In the genomic region with DNA sequence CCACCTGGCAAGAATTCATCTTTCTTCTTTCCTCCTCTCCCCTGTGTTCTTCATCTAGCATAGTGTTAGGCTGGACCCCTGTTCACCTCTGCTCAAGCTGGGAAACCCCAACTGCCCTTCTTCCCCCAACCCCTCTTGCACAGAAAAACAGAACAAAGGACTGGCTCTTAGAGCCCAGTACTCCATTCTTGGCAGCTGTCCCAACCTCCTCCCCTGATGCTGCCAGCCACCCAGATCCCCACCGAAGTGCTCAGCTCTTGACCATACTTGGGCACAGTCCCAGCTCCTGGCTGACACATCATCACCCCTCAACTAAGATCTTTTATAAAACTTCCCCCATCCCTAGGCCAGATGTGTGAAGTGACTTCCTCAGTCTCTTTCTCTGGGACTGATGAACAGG, we compare ENCODE assay signal across 10 mouse cellular contexts.
DNase-seq lines count a peak whose midpoint lies in the region; ATAC-seq lines count a peak whose summit lies in the region.
"Had no signal": no experiment of that assay in that cellular context is flagged by ENCODE, and none has a peak within 500 bp of the region (broad histone marks: within the 10 kb centered on the region; RNA-seq: fewer than 3 reads in every experiment).

No protein-coding gene starts in this region.

- H3K4me2 ChIP-seq in kidney, embryonic 15.5 days = no peak overlapping the region
- H3K4me2 ChIP-seq in intestine, embryonic 16.5 days (ENCODE audit: low read depth, low read length) = no peak overlapping the region

- H3K9ac ChIP-seq in kidney, embryonic 15.5 days = no peak overlapping the region
- no peak overlapping the region for H3K9ac ChIP-seq in intestine, embryonic 16.5 days (ENCODE audit: low read depth, low read length)

- no peaks in the 10 kb centered on the region for H3K9me3 ChIP-seq in kidney, embryonic 15.5 days (replicated peaks)
- no peaks in the 10 kb centered on the region for H3K9me3 ChIP-seq in intestine, embryonic 16.5 days (ENCODE audit: control insufficient read depth, low read length)

- no peaks in the 10 kb centered on the region for H3K36me3 ChIP-seq in kidney, embryonic 15.5 days
- no peaks in the 10 kb centered on the region for H3K36me3 ChIP-seq in intestine, embryonic 16.5 days (ENCODE audit: control insufficient read depth, insufficient read depth, low read length)

- peak; percentile 12 for DNase-seq in kidney, postnatal 10 days
- DNase-seq in 416B (ENCODE audit: low read depth) = peak; percentile 68
- DNase-seq in Muller cell, postnatal 12 days (ENCODE audit: inconsistent ontology term) = peak; percentile 72
- DNase-seq in kidney, postnatal 25 days = no peak
- no peak for DNase-seq in gastrocnemius, adult 8-10 months (ENCODE audit: low spot score in 2 of 2)
- DNase-seq: cerebellum, adult 8-10 months; thymus, postnatal 4 days had no signal

- no peaks in the 10 kb centered on the region for H3K4me1 ChIP-seq in kidney, embryonic 15.5 days
- H3K4me1 ChIP-seq in intestine, embryonic 16.5 days (ENCODE audit: control insufficient read depth, insufficient read depth, low read length) = no peaks in the 10 kb centered on the region

- no peak for ATAC-seq in kidney, embryonic 15.5 days (replicated peaks; ENCODE audit: low FRiP score)
- ATAC-seq in intestine, embryonic 16.5 days = peak; percentile 48; the same call in 1 of the 2 replicates

- H3K27me3 ChIP-seq in kidney, embryonic 15.5 days = no peaks in the 10 kb centered on the region
- H3K27me3 ChIP-seq in intestine, embryonic 16.5 days (replicated peaks; ENCODE audit: control insufficient read depth, insufficient read depth, low read length) = no peaks in the 10 kb centered on the region

- H3K4me3 ChIP-seq in kidney, embryonic 15.5 days (replicated peaks) = no peak overlapping the region
- H3K4me3 ChIP-seq in intestine, embryonic 16.5 days (ENCODE audit: low read length) = no peak overlapping the region

- H3K27ac ChIP-seq in kidney, embryonic 15.5 days = no peak overlapping the region
- no peak overlapping the region for H3K27ac ChIP-seq in intestine, embryonic 16.5 days (ENCODE audit: low read length)
- H3K27ac ChIP-seq: macrophage had no signal

- 57% methylated on average over 1 of the region's 1 CpGs for WGBS in kidney, embryonic 15.5 days
- 69% methylated on average over 1 of the region's 1 CpGs for WGBS in intestine, embryonic 16.5 days

Comparison
In these comparisons a context has a peak if more than half of its experiments do, and no peak if none do; other contexts are left out.
1. DNase-seq: peak in kidney, postnatal 10 days (single experiment), 416B (single experiment) and Muller cell, postnatal 12 days (single experiment); none in kidney, postnatal 25 days (0 of 2) and gastrocnemius, adult 8-10 months (0 of 2).